8 mouse cellular contexts compared by ENCODE assay signal in genomic region chr7:24886308-24886633, GRCm38 (mm10). TPM values are rescaled to one million over a fixed set of nuclear protein-coding genes. Genes with fewer than 3 reads are reported as not detected.
DNase-seq lines count a peak whose midpoint lies in the region; ATAC-seq lines count a peak whose summit lies in the region.

No protein-coding gene starts in this region.

- intact Hi-C loops in left cerebral cortex, postnatal 36 days (cut with DNase I): loop anchor here (10.0 kb wide), 2 partner anchors 189 to 429 kb away; partner anchors contain the start of genes Grik5, Megf8 and Zfp574

- no peak overlapping the region for H3K27ac ChIP-seq in heart, embryonic 12.5 days (ENCODE audit: poor library complexity, severe bottlenecking)
- H3K27ac ChIP-seq in embryonic facial prominence, embryonic 15.5 days (replicated peaks): peak overlapping the region; percentile 58
- no peak overlapping the region for H3K27ac ChIP-seq in midbrain, embryonic 12.5 days (replicated peaks)

- H3K9me3 ChIP-seq in heart, embryonic 12.5 days (replicated peaks): no peaks in the 10 kb centered on the region
- H3K9me3 ChIP-seq in embryonic facial prominence, embryonic 15.5 days (replicated peaks): no peaks in the 10 kb centered on the region
- no peaks in the 10 kb centered on the region for H3K9me3 ChIP-seq in midbrain, embryonic 12.5 days

- H3K36me3 ChIP-seq in heart, embryonic 12.5 days: peaks cover 57% of the 10 kb centered on the region
- H3K36me3 ChIP-seq in embryonic facial prominence, embryonic 15.5 days: peaks cover 57% of the 10 kb centered on the region
- peaks cover 55% of the 10 kb centered on the region for H3K36me3 ChIP-seq in midbrain, embryonic 12.5 days

- H3K4me1 ChIP-seq in heart, embryonic 12.5 days (replicated peaks): peaks cover 27% of the 10 kb centered on the region
- H3K4me1 ChIP-seq in embryonic facial prominence, embryonic 15.5 days: peaks cover 28% of the 10 kb centered on the region
- H3K4me1 ChIP-seq in midbrain, embryonic 12.5 days: peaks cover 30% of the 10 kb centered on the region

- peak overlapping the region; percentile 85 for H3K4me2 ChIP-seq in heart, embryonic 12.5 days
- H3K4me2 ChIP-seq in embryonic facial prominence, embryonic 15.5 days (replicated peaks): peak overlapping the region; percentile 79
- peak overlapping the region; percentile 84 for H3K4me2 ChIP-seq in midbrain, embryonic 12.5 days (replicated peaks)

- H3K4me3 ChIP-seq in heart, embryonic 12.5 days: peak overlapping the region; percentile 93
- peak overlapping the region; percentile 99 for H3K4me3 ChIP-seq in embryonic facial prominence, embryonic 15.5 days (replicated peaks)
- H3K4me3 ChIP-seq in midbrain, embryonic 12.5 days: peak overlapping the region; percentile 89

- peak overlapping the region; percentile 99 for H3K9ac ChIP-seq in heart, embryonic 12.5 days
- peak overlapping the region; percentile 100 for H3K9ac ChIP-seq in embryonic facial prominence, embryonic 15.5 days
- H3K9ac ChIP-seq in midbrain, embryonic 12.5 days (replicated peaks): peak overlapping the region; percentile 99

- no peak for DNase-seq in heart, adult 8-10 months (ENCODE audit: low spot score)
- peak; percentile 39 for DNase-seq in kidney, adult 18-20 months
- DNase-seq in left cerebral cortex, postnatal 36 days (ENCODE audit: low spot score in 2 of 2): no peak
- no peak for DNase-seq in layer of hippocampus, adult 11-12 months (ENCODE audit: low spot score)
- no peak for DNase-seq in frontal cortex, adult 2 months (ENCODE audit: extremely low spot score in 1 of 2, low spot score in 1 of 2)

- H3K27me3 ChIP-seq in heart, embryonic 12.5 days (replicated peaks): no peaks in the 10 kb centered on the region
- no peaks in the 10 kb centered on the region for H3K27me3 ChIP-seq in embryonic facial prominence, embryonic 15.5 days
- no peaks in the 10 kb centered on the region for H3K27me3 ChIP-seq in midbrain, embryonic 12.5 days

- 63% methylated on average over 4 of the region's 4 CpGs for WGBS in heart, embryonic 12.5 days
- whole genome bisulfite sequencing in embryonic facial prominence, embryonic 15.5 days: 50% methylated on average over 4 of the region's 4 CpGs
- 74% methylated on average over 4 of the region's 4 CpGs for WGBS in midbrain, embryonic 12.5 days

- no peak for ATAC-seq in heart, embryonic 12.5 days (ENCODE audit: insufficient number of reproducible peaks, low FRiP score)
- no peak for ATAC-seq in embryonic facial prominence, embryonic 15.5 days (ENCODE audit: insufficient number of reproducible peaks, low FRiP score, low TSS enrichment, low read depth)
- no peak for ATAC-seq in midbrain, embryonic 12.5 days (ENCODE audit: low FRiP score, low read depth)

RNA-seq across cellular contexts. Expression of gene Rps19, which starts 2.1 kb away (rescaled TPM):
- 1,145 and 1,216 TPM in 2 replicates for polyA plus RNA-seq in heart, embryonic 12.5 days (2016; fragmentation: Nextera tagmentation; extraction: Ambion mirVana)
- 100 to 1,000 TPM; 468 to 567 (median 530) TPM for total RNA-seq in heart, adult 8-10 months (2022)
- polyA plus RNA-seq in embryonic facial prominence, embryonic 15.5 days (2015; fragmentation: Nextera tagmentation; extraction: Ambion mirVana): 2,979 and 3,008 TPM in 2 replicates
- 1,467 and 1,476 TPM in 2 replicates for polyA plus RNA-seq in midbrain, embryonic 12.5 days (2016; fragmentation: Nextera tagmentation; extraction: Ambion mirVana)
- 100 to 1,000 TPM; 456 to 499 TPM for total RNA-seq in left cerebral cortex, postnatal 36 days (2021)
- 319 and 386 TPM in 2 replicates for polyA plus RNA-seq in frontal cortex, adult 2 months (2012; rRNA removed)

RNA-seq across cellular contexts. Expression of gene Cd79a, which starts 10.9 kb away (rescaled TPM):
- polyA plus RNA-seq in heart, embryonic 12.5 days (2016; fragmentation: Nextera tagmentation; extraction: Ambion mirVana): 0.15 TPM in 1 of 2 replicates, not detected in the other
- 1 to 10 TPM in 1 of 4 experiments, under 1 TPM in 3; 0.35 to 2.1 (median 0.66) TPM for total RNA-seq in heart, adult 8-10 months (2022)
- polyA plus RNA-seq in embryonic facial prominence, embryonic 15.5 days (2015; fragmentation: Nextera tagmentation; extraction: Ambion mirVana): 0.59 and 0.69 TPM in 2 replicates
- polyA plus RNA-seq in midbrain, embryonic 12.5 days (2016; fragmentation: Nextera tagmentation; extraction: Ambion mirVana): 0.31 and 0.36 TPM in 2 replicates
- under 1 TPM; 0.49 to 0.54 TPM for total RNA-seq in left cerebral cortex, postnatal 36 days (2021)
- polyA plus RNA-seq in frontal cortex, adult 2 months (2012; rRNA removed): 0.72 and 0.86 TPM in 2 replicates

RNA-seq across cellular contexts. Expression of gene Dmrtc2, which starts 16.4 kb away (rescaled TPM):
- polyA plus RNA-seq in heart, embryonic 12.5 days (2016; fragmentation: Nextera tagmentation; extraction: Ambion mirVana): not detected in 2 replicates
- total RNA-seq in heart, adult 8-10 months (2022): not detected
- 0.09 TPM in 1 of 2 replicates, not detected in the other for polyA plus RNA-seq in embryonic facial prominence, embryonic 15.5 days (2015; fragmentation: Nextera tagmentation; extraction: Ambion mirVana)
- not detected in 2 replicates for polyA plus RNA-seq in midbrain, embryonic 12.5 days (2016; fragmentation: Nextera tagmentation; extraction: Ambion mirVana)
- total RNA-seq in left cerebral cortex, postnatal 36 days (2021): not detected
- polyA plus RNA-seq in frontal cortex, adult 2 months (2012; rRNA removed): 0.06 TPM in 1 of 2 replicates, not detected in the other

RNA-seq across cellular contexts. Expression of gene Arhgef1, which starts 16.4 kb away (rescaled TPM):
- polyA plus RNA-seq in heart, embryonic 12.5 days (2016; fragmentation: Nextera tagmentation; extraction: Ambion mirVana): 82.7 and 83.0 TPM in 2 replicates
- 10 to 100 TPM; 31.8 to 45.5 (median 43.8) TPM for total RNA-seq in heart, adult 8-10 months (2022)
- 121 and 126 TPM in 2 replicates for polyA plus RNA-seq in embryonic facial prominence, embryonic 15.5 days (2015; fragmentation: Nextera tagmentation; extraction: Ambion mirVana)
- 78.6 and 79.4 TPM in 2 replicates for polyA plus RNA-seq in midbrain, embryonic 12.5 days (2016; fragmentation: Nextera tagmentation; extraction: Ambion mirVana)
- 10 to 100 TPM; 58.2 to 98.5 TPM for total RNA-seq in left cerebral cortex, postnatal 36 days (2021)
- 167 and 181 TPM in 2 replicates for polyA plus RNA-seq in frontal cortex, adult 2 months (2012; rRNA removed)

RNA-seq across cellular contexts. Expression of gene Lypd4, which starts 16.5 kb away (rescaled TPM):
- polyA plus RNA-seq in heart, embryonic 12.5 days (2016; fragmentation: Nextera tagmentation; extraction: Ambion mirVana): not detected in 2 replicates
- not detected for total RNA-seq in heart, adult 8-10 months (2022)
- polyA plus RNA-seq in embryonic facial prominence, embryonic 15.5 days (2015; fragmentation: Nextera tagmentation; extraction: Ambion mirVana): not detected in 2 replicates
- polyA plus RNA-seq in midbrain, embryonic 12.5 days (2016; fragmentation: Nextera tagmentation; extraction: Ambion mirVana): not detected in 2 replicates
- not detected for total RNA-seq in left cerebral cortex, postnatal 36 days (2021)
- not detected in 2 replicates for polyA plus RNA-seq in frontal cortex, adult 2 months (2012; rRNA removed)
